Mouse (Mus musculus) heart, postnatal 0 days (tissue): ENCODE results near the gene Erf. TPM values are rescaled to one million over a fixed set of nuclear protein-coding genes. Genes with fewer than 3 reads are reported as not detected.
A peak's percentile ranks its signal among the peaks of the same experiment; 100 is the strongest.

ENCODE experiments used
- ATAC-seq: fragments of 200-750 bp; cut with Nextera tagmentation; 2 replicates; pipeline ENCODE4 v1.8.0; 2017; ENCODE audit warnings: low read depth, moderate number of reproducible peaks, moderate library complexity; ENCODE audit not compliant: insufficient read depth
- DNase-seq: peaks from one replicate; pipeline ENCODE4 v3.0.0-alpha.2; 2016; ENCODE audit warnings: low spot score
- H3K27ac ChIP-seq: fragments of 300-500 bp; sonication (generic); 2 replicates; pipeline ENCODE4 v1.5.1; 2014; ENCODE audit warnings: low read depth, mild to moderate bottlenecking
- H3K27me3 ChIP-seq: fragments of 300-500 bp; sonication (generic); 2 replicates; pipeline ENCODE4 v1.6.1; 2014; ENCODE audit warnings: low read length, mixed read lengths; ENCODE audit not compliant: control insufficient read depth, insufficient read depth
- H3K36me3 ChIP-seq: fragments of 300-500 bp; sonication (generic); replicated peaks from 2 replicates; pipeline ENCODE4 v1.6.1; 2014; ENCODE audit warnings: low read length, mixed read lengths; ENCODE audit not compliant: control insufficient read depth, insufficient read depth
- H3K4me1 ChIP-seq: fragments of 300-500 bp; sonication (generic); 2 replicates; pipeline ENCODE4 v1.6.1; 2014; ENCODE audit warnings: antibody characterized with exemption; ENCODE audit not compliant: control insufficient read depth, insufficient read depth
- H3K4me2 ChIP-seq: fragments of 300-500 bp; sonication (generic); 2 replicates; pipeline ENCODE4 v1.6.1; 2014; ENCODE audit warnings: low read depth, mild to moderate bottlenecking, low read length, moderate library complexity
- H3K4me3 ChIP-seq: fragments of 300-500 bp; sonication (generic); 2 replicates; pipeline ENCODE4 v1.5.1; 2014; ENCODE audit warnings: low read depth, low read length
- H3K9ac ChIP-seq: fragments of 300-500 bp; sonication (generic); replicated peaks from 2 replicates; pipeline ENCODE4 v1.6.1; 2014; ENCODE audit warnings: low read depth, low read length, mixed read lengths
- H3K9me3 ChIP-seq: fragments of 300-500 bp; sonication (generic); replicated peaks from 2 replicates; pipeline ENCODE4 v1.6.1; 2016; ENCODE audit warnings: low read length; ENCODE audit not compliant: control insufficient read depth
- CTCF ChIP-seq: IDR thresholded peaks from 2 replicates; pipeline ENCODE4 v1.5.1; 2016; ENCODE audit warnings: antibody characterized with exemption, control low read depth, low read depth
- EP300 ChIP-seq: IDR thresholded peaks from 2 replicates; pipeline ENCODE4 v1.6.1; 2016; ENCODE audit warnings: antibody characterized with exemption, low read depth
- WGBS: fragments of 180-500 bp; shearing (Covaris S2); extraction: QIAGEN DNeasy Blood & Tissue Kit; methylation state at CpG from one replicate; pipeline ENCODE4 v1.1.7; 2014; 5-methylcytosine and 5-hydroxymethylcytosine counted together
- polyA plus RNA-seq: library from polyadenylated mRNA; unstranded; fragments of >200 nt; fragmentation: Nextera tagmentation; extraction: Ambion mirVana; gene quantifications from 2 replicates; pipeline ENCODE4 v1.2.1, GENCODE M21; 2015
- total RNA-seq: library from RNA; depleted of rRNA; stranded (reverse); fragments of >200 nt; gene quantifications from 2 replicates; pipeline ENCODE4 v1.2.3, GENCODE M21; 2014; ENCODE audit warnings: low replicate concordance

Gene Erf
- total and polyA plus RNA-seq, 2 experiments from 2014 or later = 7.0 to 66.8 TPM

DNA sequence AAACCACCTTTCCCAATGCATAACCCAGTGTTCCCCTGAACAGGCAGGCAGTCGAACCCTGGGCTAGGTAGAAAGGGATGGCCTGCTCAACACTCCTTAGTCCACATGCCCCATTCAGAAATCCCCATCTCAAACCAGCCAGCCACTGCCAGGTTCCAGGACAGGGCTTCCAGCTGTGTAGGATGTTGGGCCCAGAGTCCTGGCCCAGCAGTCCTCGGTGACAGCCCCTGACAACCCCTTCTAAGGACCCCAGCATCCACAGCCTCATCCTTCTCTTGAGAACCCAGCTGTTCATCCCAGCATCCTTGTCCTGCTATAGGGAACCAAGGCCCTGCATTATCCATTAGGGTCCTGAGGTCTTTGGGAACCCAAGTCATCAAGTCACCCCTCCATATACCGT, 3.1 kb downstream of the Erf start:
- Histone ChIP-seq H3K9me3 (no peaks in the 10 kb centered on the region), H3K36me3 (peaks cover 32% of the 10 kb centered on the region), H3K27me3 (no peaks in the 10 kb centered on the region), H3K27ac (peak overlapping the region; percentile 97), H3K9ac (peak overlapping the region; percentile 90), H3K4me3 (peak overlapping the region; percentile 89), H3K4me2 (peak overlapping the region; percentile 90), H3K4me1 (peaks cover 33% of the 10 kb centered on the region)
- ATAC-seq (no peak), DNase-seq (no peak)
- TF ChIP-seq CTCF (no peak), EP300 (no peak)
- WGBS = 8% methylated on average over 3 of the region's 3 CpGs

DNA sequence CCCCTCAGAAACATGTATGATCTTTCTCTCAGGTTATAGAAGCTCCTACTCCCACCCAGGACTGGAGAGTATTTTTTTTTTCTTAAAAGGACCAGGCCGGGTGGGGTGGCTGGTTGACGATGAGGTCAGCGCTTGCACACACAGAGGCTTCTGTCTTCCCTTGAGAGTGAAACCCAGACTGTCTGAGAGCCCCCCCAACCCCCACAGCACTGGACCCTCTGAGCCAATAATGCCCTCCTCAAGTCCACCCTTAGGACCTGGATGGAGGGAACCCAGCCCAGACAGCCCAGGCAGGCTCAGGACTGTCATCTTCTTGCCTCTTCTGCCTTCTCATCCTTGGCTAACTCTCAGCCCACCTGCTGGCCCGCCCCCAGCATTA, 3.8 kb downstream of the Erf start:
- Histone ChIP-seq H3K27me3 (no peaks in the 10 kb centered on the region), H3K27ac (peak overlapping the region; percentile 97), H3K9me3 (no peaks in the 10 kb centered on the region), H3K36me3 (peaks cover 35% of the 10 kb centered on the region), H3K4me1 (peaks cover 33% of the 10 kb centered on the region), H3K9ac (peak overlapping the region; percentile 40; the same call in 1 of the 2 replicates), H3K4me3 (peak overlapping the region; percentile 89), H3K4me2 (peak overlapping the region; percentile 90)
- no peak for TF ChIP-seq CTCF
- TF ChIP-seq EP300 = no peak
- WGBS = 13% methylated on average over 4 of the region's 4 CpGs
- DNase-seq = no peak
- ATAC-seq = no peak

DNA sequence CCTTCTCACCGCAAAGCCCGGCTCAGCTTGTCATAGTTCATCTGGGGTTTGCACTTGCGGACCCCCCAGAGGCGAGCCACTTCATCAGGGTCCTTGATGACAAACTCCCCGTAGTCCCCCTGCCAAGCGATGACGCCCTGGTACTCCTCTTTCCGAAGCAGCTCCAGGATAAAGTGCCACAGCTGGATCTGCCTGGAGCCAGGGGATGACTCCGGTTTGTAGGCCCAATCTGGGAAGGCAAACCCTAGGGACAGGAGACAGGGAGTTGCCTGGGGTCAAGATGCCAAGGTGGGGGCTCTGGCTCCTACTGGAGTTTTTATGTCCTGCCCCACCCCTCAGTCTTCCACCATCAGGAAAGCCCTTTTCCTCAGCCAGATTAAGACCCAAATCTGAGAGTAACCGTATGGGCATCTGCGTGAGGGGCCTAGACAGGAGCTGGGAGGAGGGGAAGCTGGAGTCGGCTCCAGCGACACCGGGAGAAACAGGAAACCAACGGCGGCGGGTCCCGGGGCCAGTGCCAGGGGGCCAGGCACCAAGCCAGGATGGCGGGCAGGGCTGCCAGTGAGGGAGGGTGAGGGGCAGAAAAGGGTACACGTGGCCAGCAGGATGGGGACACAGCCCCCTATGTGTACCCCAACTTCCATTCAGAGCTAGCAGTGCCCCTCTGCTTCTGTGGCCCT, 4.3 kb downstream of the Erf start:
- H3K4me2 ChIP-seq = peak overlapping the region; percentile 90
- ATAC-seq = no peak
- peaks cover 35% of the 10 kb centered on the region for H3K36me3 ChIP-seq
- peak; percentile 39 for DNase-seq
- H3K9ac ChIP-seq = peak overlapping the region; percentile 40; the same call in 1 of the 2 replicates
- H3K27me3 ChIP-seq = no peaks in the 10 kb centered on the region
- H3K4me1 ChIP-seq = peaks cover 33% of the 10 kb centered on the region
- H3K27ac ChIP-seq = peak overlapping the region; percentile 97
- no peak for TF ChIP-seq EP300
- TF ChIP-seq CTCF = no peak
- H3K4me3 ChIP-seq = peak overlapping the region; percentile 89
- no peaks in the 10 kb centered on the region for H3K9me3 ChIP-seq
- 24% methylated on average over 20 of the region's 20 CpGs for WGBS

DNA sequence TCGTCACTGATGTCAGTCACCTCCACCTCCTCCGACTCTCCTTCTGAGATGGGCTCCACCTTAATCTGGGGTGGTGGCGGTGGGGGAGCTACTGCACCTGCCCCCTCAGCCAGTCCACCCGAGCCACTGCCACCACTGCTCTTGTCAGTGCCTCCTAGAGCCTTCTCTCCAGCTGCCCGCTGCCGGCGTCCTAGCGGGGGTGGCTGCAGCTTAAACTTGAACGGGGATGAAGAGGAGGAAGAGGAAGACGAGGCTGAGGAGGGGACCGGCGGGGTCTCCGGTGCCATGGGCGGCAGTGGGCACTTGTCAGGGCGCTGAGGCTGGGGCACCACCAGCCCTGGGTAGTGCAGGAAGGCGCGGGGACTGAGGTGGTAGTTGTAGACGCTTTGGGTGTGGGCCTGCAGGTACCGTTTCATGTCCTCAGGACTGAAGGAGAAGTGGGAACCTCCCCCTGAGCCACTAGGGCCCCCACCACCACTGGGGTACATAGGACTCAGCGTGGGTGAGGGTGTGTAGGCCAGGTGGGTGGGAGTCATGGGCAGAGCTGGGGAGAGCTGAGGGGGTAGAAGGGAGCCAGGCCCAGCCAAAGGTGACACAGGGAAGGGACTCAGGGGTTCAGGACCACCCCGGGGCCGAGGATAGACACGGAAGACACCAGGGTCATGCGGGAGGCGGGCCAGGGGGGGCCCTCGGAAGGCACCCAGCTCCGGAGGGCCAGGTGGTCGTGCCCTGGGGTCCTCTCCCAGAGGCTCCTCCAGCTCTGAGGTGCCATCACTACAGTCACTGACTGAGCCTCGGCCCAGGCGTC, 5.8 kb downstream of the Erf start:
- H3K4me1 ChIP-seq = peaks cover 33% of the 10 kb centered on the region
- ATAC-seq = no peak

DNA sequence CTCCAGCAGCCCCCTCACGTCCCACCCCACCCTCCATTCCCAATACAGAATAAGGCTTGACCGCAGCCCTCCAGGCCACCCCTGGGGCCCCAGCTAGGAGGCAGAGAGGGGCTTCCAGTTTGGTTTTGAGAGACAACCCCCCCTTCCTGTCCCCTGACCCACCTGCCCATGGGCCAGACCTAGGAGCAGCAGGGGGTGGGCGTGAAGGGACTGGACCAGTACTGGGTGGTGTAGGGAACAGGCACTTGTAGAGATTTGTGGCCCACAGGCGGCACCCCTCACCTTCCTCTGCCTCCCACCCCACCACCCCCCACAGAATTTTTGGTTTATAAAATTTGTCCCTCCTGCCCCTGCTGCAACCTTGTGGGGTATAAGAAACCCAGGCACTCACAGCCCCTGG, 7.2 kb downstream of the Erf start:
- Histone ChIP-seq H3K4me2 (no peak overlapping the region), H3K27ac (no peak overlapping the region), H3K4me1 (peaks cover 32% of the 10 kb centered on the region), H3K9me3 (no peaks in the 10 kb centered on the region), H3K27me3 (no peaks in the 10 kb centered on the region), H3K9ac (no peak overlapping the region), H3K36me3 (peaks cover 35% of the 10 kb centered on the region), H3K4me3 (no peak overlapping the region)
- DNase-seq (no peak), ATAC-seq (no peak)
- TF ChIP-seq EP300 (no peak), CTCF (no peak)
- WGBS = 85% methylated on average over 4 of the region's 4 CpGs

More for the DNA sequence above, 5.8 kb downstream of the Erf start:
- no peak overlapping the region for H3K4me3 ChIP-seq
- DNase-seq = no peak
- no peak overlapping the region for H3K4me2 ChIP-seq
- H3K27ac ChIP-seq = no peak overlapping the region
- H3K27me3 ChIP-seq = no peaks in the 10 kb centered on the region
- peaks cover 35% of the 10 kb centered on the region for H3K36me3 ChIP-seq
- WGBS = 84% methylated on average over 30 of the region's 30 CpGs
- no peaks in the 10 kb centered on the region for H3K9me3 ChIP-seq
- TF ChIP-seq EP300 = no peak
- no peak for TF ChIP-seq CTCF
- no peak overlapping the region for H3K9ac ChIP-seq
